Mouse (Mus musculus) myocyte (in vitro differentiated cells): Measurements from ENCODE around the gene Tfam. TPM values are rescaled to one million over a fixed set of nuclear protein-coding genes. Genes with fewer than 3 reads are reported as not detected.

Experiments
- H3K27me3 ChIP-seq: one replicate; pipeline ENCODE4 v1.6.1; 2011; ENCODE audit not compliant: control insufficient read depth, insufficient read depth, insufficient read length
- H3K36me3 ChIP-seq: one replicate; pipeline ENCODE4 v1.6.1; 2011; ENCODE audit not compliant: control insufficient read depth, insufficient read depth
- H3K4me2 ChIP-seq: one replicate; pipeline ENCODE4 v1.6.1; 2011; ENCODE audit warnings: low read depth, control low read depth
- H3K4me3 ChIP-seq: one replicate; pipeline ENCODE4 v1.5.1; 2011; ENCODE audit warnings: mild to moderate bottlenecking, control low read depth, moderate library complexity
- H3K79me2 ChIP-seq: one replicate; pipeline ENCODE4 v1.6.1; 2011; ENCODE audit not compliant: control insufficient read depth, insufficient read depth
- H3ac ChIP-seq: one replicate; pipeline ENCODE4 v1.6.1; 2011; ENCODE audit not compliant: control insufficient read depth, insufficient read length
- CEBPB ChIP-seq: IDR thresholded peaks from 2 replicates; pipeline ENCODE4 v1.6.1; 2011; ENCODE audit warnings: mild to moderate bottlenecking, moderate library complexity; ENCODE audit not compliant: poor library complexity, insufficient read depth, severe bottlenecking
- E2F4 ChIP-seq: IDR thresholded peaks from one replicate; pipeline ENCODE4 v1.6.1; 2011; ENCODE audit warnings: mild to moderate bottlenecking, control low read depth, moderate library complexity; ENCODE audit not compliant: insufficient read depth
- MAX ChIP-seq: IDR thresholded peaks from one replicate; pipeline ENCODE4 v1.6.1; 2011; ENCODE audit warnings: low read depth, mild to moderate bottlenecking, control low read depth
- MYOD1 ChIP-seq, 3 experiments: IDR thresholded peaks; one replicate each; pipeline ENCODE4 v1.6.1; 2011; ENCODE audit warnings: control low read depth in 2 of 3, low read depth in 2 of 3, mild to moderate bottlenecking in 2 of 3, moderate library complexity in 1 of 3; ENCODE audit not compliant: insufficient read length in 2 of 3, control insufficient read depth in 1 of 3
- MYOG ChIP-seq, 3 experiments: IDR thresholded peaks; one replicate each; pipeline ENCODE4 v1.6.1; 2011; ENCODE audit warnings: control low read depth in 2 of 3, low read depth in 2 of 3, mild to moderate bottlenecking in 2 of 3; ENCODE audit not compliant: insufficient read length in 2 of 3, control insufficient read depth in 1 of 3, insufficient read depth in 1 of 3
- POLR2A ChIP-seq: IDR thresholded peaks from one replicate; pipeline ENCODE4 v1.6.1; 2011; ENCODE audit warnings: low read depth, mild to moderate bottlenecking, control low read depth, moderate library complexity; ENCODE audit not compliant: insufficient read length
- POLR2AphosphoS2 ChIP-seq: IDR thresholded peaks from one replicate; pipeline ENCODE4 v1.6.1; 2011; ENCODE audit warnings: low read depth, control low read depth; ENCODE audit not compliant: insufficient read length
- REST ChIP-seq: IDR thresholded peaks from one replicate; pipeline ENCODE4 v1.6.1; 2011; ENCODE audit warnings: mild to moderate bottlenecking, control low read depth, moderate library complexity; ENCODE audit not compliant: insufficient read depth, insufficient read length
- SRF ChIP-seq: IDR thresholded peaks from one replicate; pipeline ENCODE4 v1.6.1; 2011; ENCODE audit warnings: low read depth; ENCODE audit not compliant: control insufficient read depth, insufficient read length
- TCF12 ChIP-seq: IDR thresholded peaks from one replicate; pipeline ENCODE4 v1.6.1; 2011; ENCODE audit warnings: mild to moderate bottlenecking, control low read depth; ENCODE audit not compliant: poor library complexity, insufficient read depth, severe bottlenecking
- TCF3 ChIP-seq: IDR thresholded peaks from one replicate; pipeline ENCODE4 v1.6.1; 2011; ENCODE audit warnings: low read depth, control low read depth; ENCODE audit not compliant: insufficient read length
- USF1 ChIP-seq: IDR thresholded peaks from one replicate; pipeline ENCODE4 v1.6.1; 2011; ENCODE audit warnings: low read depth, mild to moderate bottlenecking, control low read depth, moderate library complexity
- polyA plus RNA-seq: library from polyadenylated mRNA; unstranded; fragments of >200 nt; fragmentation: generic; extraction: Trizol; gene quantifications from one replicate; pipeline ENCODE4 v1.2.1, GENCODE M21; 2012; ENCODE audit warnings: missing spikeins

Gene Tfam
- 26.7 TPM for polyA plus RNA-seq

DNA sequence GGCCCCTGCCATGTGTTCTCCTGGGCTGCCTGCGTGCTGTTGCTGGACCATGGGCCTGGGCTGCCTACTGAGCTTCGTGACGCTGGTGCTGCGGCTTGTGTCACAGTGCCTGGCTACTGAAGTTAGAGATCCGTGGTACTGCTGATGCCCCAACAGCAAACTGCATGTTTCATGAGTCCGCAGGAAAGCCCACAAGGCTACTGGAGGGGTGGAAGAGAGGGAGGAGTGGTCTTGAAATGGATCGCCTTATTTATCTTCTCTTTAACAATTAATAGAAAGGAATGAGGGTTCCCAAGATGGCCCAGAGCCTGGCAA is at the start of gene Tfam:
Gene Tfam, minus strand, starts transcription at position 41 of the 315 bp plus-strand sequence.
- Histone ChIP-seq H3ac (peak within 1 kb of the TSS; percentile 69), H3K4me2 (peak within 1 kb of the TSS; percentile 84), H3K27me3 (peaks cover 12% of the 10 kb centered on the region), H3K36me3 (peaks cover 23% of the 10 kb centered on the region), H3K79me2 (peaks cover 20% of the 10 kb centered on the region), H3K4me3 (peak within 1 kb of the TSS; percentile 74)
- TF ChIP-seq POLR2AphosphoS2, result no peak
- TF ChIP-seq TCF3, result no peak
- no peak for TF ChIP-seq SRF
- TF ChIP-seq POLR2A, result peak; percentile 60
- peak in 1 of 3 experiments; percentile 27 for TF ChIP-seq MYOD1 (IDR thresholded peaks at IDR 0.05; ENCODE audit: control insufficient read depth in 1 of 3, insufficient read length in 2 of 3, low read depth in 2 of 3)
- peak in 1 of 3 experiments; percentile 14 for TF ChIP-seq MYOG (IDR thresholded peaks at IDR 0.05; ENCODE audit: control insufficient read depth in 1 of 3, insufficient read depth in 1 of 3, insufficient read length in 2 of 3, low read depth in 2 of 3)

- peak within 1 kb of the TSS; percentile 68 for H3K4me2 ChIP-seq
- peaks cover 46% of the 10 kb centered on the region for H3K79me2 ChIP-seq
- H3ac ChIP-seq, result peak within 1 kb of the TSS; percentile 66
- no peaks in the 10 kb centered on the region for H3K36me3 ChIP-seq
- peak within 1 kb of the TSS; percentile 80 for H3K4me3 ChIP-seq
- no peaks in the 10 kb centered on the region for H3K27me3 ChIP-seq
- no peak for TF ChIP-seq SRF
- TF ChIP-seq REST, result no peak
- TF ChIP-seq POLR2A, result peak; percentile 96
- no peak for TF ChIP-seq E2F4
- no peak for TF ChIP-seq USF1
- peak; percentile 79 to 96 (median 94) for TF ChIP-seq MYOG (IDR thresholded peaks at IDR 0.05; ENCODE audit: control insufficient read depth in 1 of 3, insufficient read depth in 1 of 3, insufficient read length in 2 of 3, low read depth in 2 of 3)
- TF ChIP-seq TCF12, result peak; percentile 28
- TF ChIP-seq MAX, result no peak
- TF ChIP-seq POLR2AphosphoS2, result peak; percentile 94
- TF ChIP-seq TCF3, result peak; percentile 81
- TF ChIP-seq CEBPB, result no peak
- peak in 2 of 3 experiments; percentile 89 to 96 for TF ChIP-seq MYOD1 (IDR thresholded peaks at IDR 0.05; ENCODE audit: control insufficient read depth in 1 of 3, insufficient read length in 2 of 3, low read depth in 2 of 3)
Observed at GRCm38 (mm10) chr10:71285126-71285580, 47.1 kb upstream of the Tfam start, which contains the start of gene Ube2d1. Gene Ube2d1, minus strand, starts transcription at chr10:71285262.

GRCm38 (mm10) chr10:71284511-71285125 is 46.5 kb upstream of the Tfam start:
- H3ac ChIP-seq, result peak overlapping the region; percentile 66
- peaks cover 52% of the 10 kb centered on the region for H3K79me2 ChIP-seq
- no peaks in the 10 kb centered on the region for H3K36me3 ChIP-seq
- H3K4me3 ChIP-seq, result peak overlapping the region; percentile 80
- H3K27me3 ChIP-seq, result no peaks in the 10 kb centered on the region
- TF ChIP-seq POLR2A, result no peak
- TF ChIP-seq USF1, result no peak
- peak; percentile 50 to 71 (median 54) for TF ChIP-seq MYOD1 (IDR thresholded peaks at IDR 0.05; ENCODE audit: control insufficient read depth in 1 of 3, insufficient read length in 2 of 3, low read depth in 2 of 3)
- no peak for TF ChIP-seq E2F4
- peak in 2 of 3 experiments; percentile 61 to 71 for TF ChIP-seq MYOG (IDR thresholded peaks at IDR 0.05; ENCODE audit: control insufficient read depth in 1 of 3, insufficient read depth in 1 of 3, insufficient read length in 2 of 3, low read depth in 2 of 3)
- TF ChIP-seq CEBPB, result no peak
- TF ChIP-seq POLR2AphosphoS2, result no peak
- TF ChIP-seq MAX, result no peak
- H3K4me2 ChIP-seq, result peak overlapping the region; percentile 68

- TF ChIP-seq TCF3, result no peak
- no peak for TF ChIP-seq USF1
- no peak for TF ChIP-seq TCF12
- TF ChIP-seq MYOD1 (IDR thresholded peaks at IDR 0.05; ENCODE audit: control insufficient read depth in 1 of 3, insufficient read length in 2 of 3, low read depth in 2 of 3), result no peak
- TF ChIP-seq E2F4, result no peak
- no peak for TF ChIP-seq POLR2A
- no peak for TF ChIP-seq MAX
- no peak for TF ChIP-seq REST
- no peak for TF ChIP-seq CEBPB
- no peak for TF ChIP-seq SRF
- TF ChIP-seq POLR2AphosphoS2, result no peak
- TF ChIP-seq MYOG (IDR thresholded peaks at IDR 0.05; ENCODE audit: control insufficient read depth in 1 of 3, insufficient read depth in 1 of 3, insufficient read length in 2 of 3, low read depth in 2 of 3), result no peak
- peaks cover 57% of the 10 kb centered on the region for H3K79me2 ChIP-seq
- peak overlapping the region; percentile 66 for H3ac ChIP-seq
- no peaks in the 10 kb centered on the region for H3K36me3 ChIP-seq
- H3K27me3 ChIP-seq, result no peaks in the 10 kb centered on the region
- H3K4me2 ChIP-seq, result peak overlapping the region; percentile 68
- peak overlapping the region; percentile 80 for H3K4me3 ChIP-seq
Observed at GRCm38 (mm10) chr10:71284131-71284510, 46.0 kb upstream of the Tfam start.
